Mouse (Mus musculus) layer of hippocampus, adult 18-20 months (tissue): Measurements from ENCODE around the gene Ntm. TPM values are rescaled to one million over a fixed set of nuclear protein-coding genes. Genes with fewer than 3 reads are reported as not detected.

ENCODE experiments used
- DNase-seq, 2 experiments: peaks; one replicate each; pipeline ENCODE4 v3.0.0; 2022; ENCODE audit warnings: low spot score in 2 of 2
- total RNA-seq, 2 experiments: library from RNA; stranded (reverse); gene quantifications; 2 replicates each; pipeline ENCODE4 v1.2.3; 2021

Gene Ntm
- total RNA-seq, 2 experiments from 2014 or later = 146 to 152 TPM

DNA sequence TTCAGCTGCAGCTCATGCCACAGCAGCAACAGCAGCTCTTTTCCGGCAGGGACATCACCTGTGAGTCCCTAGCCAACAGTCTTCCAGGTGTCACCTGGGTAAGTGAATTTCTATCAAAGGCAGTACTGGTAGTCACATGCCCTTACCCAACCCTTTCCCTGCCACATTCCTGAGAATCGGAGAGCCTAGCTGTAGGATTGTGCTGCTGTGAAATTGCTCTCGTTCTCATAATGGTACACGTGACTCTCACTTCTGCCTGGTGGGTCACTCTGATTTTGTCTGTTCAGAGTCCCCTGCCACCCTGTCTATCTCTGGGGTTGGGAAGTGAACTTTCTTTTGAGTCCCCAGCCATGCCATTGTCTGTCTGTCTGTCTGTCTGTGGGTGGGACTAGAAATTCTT lies 697.8 kb downstream of the Ntm start:
- DNase-seq = no peak

DNA sequence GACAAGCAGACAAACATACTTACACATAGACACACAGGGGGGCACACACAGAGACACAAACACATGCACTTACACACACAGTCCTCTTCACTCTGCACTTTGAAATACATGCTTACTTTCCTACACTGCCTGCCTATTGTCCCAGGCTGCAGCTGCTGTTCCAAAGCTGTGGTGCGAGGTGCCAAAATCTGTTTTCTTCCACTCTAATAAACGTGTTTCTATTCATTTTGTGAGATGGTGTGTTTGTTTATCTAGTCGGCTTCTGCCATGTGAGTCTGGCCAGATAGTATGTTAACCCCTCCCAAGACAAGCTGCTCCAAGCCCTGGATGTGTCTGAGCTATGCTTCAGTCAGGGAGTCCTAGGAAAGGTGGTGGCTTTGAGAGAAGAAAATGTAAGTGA lies 700.1 kb downstream of the Ntm start:
- DNase-seq = peak in 1 of 2 experiments; percentile 15

DNA sequence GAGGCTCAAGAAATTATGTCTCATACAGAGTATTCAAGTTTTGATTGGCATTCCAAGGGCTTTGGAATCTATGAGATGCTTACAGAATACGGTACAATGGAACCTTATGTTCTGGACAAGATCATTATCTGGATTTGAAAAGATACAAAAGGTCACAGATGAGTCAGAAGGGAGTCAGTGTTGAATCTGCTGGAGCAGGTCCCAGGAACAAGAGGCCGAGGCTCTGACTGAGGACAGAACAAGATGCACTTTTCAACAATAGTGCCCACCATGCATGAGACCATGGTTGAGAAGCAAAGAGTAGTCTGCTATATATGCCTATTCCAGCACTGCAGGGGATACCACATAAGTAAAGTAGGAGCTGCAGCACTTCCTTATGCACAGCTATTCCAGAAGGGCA lies 710.1 kb downstream of the Ntm start:
- DNase-seq = no peak

DNA sequence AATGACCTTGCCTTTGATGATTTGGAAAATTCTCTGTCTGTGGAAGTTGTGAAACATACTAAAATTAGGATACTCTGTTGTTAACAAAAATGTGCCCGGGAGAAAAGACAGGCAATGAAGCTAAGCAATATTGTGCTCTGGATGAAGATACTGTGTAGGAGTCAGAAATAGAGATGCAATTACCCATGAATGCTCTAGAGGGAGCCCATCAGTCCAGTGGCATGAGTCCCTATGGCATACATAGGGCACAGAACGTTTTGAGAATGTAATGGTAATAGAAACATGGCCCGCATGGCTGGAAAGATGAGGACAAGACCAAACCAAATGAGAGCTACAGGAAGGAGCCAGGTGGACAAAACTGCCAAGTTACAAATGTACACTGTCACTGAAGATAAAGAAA lies 712.1 kb downstream of the Ntm start:
- no peak for DNase-seq

DNA sequence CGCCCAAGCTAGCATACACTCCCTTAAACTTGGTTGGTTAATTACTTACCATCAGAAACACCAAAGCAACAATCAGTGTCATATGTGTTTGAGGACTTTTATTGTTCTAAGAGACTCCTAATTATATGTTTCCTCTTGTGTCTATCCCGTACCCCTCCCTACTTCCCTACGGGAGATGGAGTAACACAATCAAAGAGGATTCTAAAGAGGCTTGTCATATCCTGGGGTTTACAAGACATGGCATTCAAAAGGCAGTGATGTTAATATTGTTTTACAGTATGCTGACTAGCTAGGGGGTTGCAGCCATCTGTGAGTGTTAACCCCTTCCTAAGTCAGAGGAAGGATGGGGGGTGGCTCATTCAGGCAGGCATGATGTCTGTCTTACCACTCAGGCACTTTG lies 715.1 kb downstream of the Ntm start:
- no peak for DNase-seq

DNA sequence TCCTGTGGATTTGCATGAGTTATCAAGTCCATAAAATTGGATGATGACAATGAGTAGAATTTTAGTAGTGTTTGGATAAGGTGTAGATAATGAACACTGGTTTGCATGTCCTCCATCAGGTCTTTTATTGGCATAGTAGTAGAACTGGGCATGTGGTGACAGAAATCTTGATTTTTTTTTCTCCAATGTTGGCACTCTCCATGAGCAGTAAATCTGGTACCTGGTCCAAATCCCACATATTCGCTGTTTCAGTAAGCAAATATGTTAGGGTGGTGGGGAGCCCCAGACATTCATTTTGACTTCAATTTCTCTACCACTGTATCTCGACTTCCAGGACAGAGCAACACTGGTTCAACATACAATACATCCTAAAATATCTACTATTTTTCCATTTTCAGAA lies 718.9 kb downstream of the Ntm start:
- DNase-seq = no peak

DNA sequence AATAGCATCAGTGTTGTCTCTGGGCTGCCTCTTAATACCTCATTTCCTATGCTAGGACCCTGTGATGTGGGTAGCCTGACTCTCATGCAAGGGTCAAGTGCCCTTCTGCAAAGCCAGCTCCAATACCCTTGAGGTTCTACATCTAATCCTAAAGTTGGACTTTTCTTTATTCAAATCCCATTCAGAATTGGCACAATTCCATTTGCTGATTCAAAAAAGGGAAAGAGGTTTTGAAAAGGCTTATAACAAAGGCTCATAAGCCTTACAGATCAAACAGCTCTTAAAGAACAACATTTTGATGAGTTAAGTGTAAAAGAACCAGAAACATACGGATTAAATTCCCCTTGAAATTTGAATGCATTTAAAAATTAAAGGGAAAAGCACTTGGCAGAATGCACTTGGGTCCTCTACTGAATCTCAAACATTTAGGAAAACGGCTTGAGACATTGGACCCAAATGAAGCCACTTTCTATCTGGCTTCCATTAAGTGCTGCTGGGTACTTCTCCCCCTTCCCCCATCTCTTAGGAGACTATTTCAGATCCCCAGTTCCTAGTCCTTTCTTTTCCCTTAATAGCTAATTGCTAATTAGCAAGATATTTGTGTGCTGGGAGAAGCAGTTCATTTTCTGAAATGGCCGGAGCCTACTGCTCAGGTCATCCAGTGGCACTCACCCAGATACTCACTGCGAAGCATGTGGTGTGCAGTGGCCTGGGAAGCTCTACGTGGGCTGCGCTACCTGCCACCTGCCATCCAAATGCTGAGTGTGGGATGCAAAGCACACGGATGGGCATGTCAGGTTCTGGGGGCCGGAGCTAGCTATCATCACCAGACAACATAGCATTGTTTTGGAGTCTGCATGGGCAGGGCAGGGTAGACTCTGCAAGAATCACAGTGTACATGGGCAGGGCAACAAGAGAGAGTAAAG lies 720.2 kb downstream of the Ntm start:
- DNase-seq = no peak

DNA sequence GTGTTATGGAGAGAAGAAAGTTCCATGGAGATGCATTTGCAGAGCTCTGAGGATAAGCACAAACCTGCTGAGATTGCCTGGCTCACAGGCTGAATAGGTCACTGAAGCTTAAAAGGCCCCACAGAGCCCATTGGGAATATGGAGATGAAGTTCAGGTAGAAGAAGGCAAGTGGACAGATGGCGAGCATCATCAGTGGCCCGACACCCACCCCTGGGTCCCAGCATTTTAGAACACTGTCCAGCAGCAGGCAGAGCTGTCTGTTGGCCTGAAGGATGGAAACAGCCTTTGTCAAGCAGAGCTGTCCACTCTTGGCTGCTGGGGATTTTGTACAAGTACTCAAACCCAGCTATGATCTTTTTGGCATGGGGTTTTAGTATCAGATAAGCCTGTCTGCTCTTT lies 722.1 kb downstream of the Ntm start:
- DNase-seq = no peak

DNA sequence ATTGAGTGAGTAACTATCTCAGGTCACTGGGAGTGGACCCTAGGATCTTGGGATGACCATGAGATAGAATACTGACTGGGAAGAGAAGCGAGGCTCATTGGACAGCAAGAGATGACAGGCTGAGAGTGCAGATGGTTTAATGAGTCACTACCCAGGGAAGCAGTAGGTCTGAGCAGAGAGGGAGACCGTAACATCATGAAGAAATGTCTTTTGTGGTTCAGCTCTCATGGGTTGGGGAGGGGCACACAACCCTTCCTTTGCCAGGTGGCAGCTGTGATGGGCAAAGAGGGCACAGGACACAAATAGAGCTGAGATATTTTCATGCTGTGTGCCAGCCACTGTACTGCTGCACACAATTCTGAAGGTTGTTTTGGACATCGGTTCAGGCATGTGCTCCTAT lies 724.0 kb downstream of the Ntm start:
- DNase-seq = no peak

DNA sequence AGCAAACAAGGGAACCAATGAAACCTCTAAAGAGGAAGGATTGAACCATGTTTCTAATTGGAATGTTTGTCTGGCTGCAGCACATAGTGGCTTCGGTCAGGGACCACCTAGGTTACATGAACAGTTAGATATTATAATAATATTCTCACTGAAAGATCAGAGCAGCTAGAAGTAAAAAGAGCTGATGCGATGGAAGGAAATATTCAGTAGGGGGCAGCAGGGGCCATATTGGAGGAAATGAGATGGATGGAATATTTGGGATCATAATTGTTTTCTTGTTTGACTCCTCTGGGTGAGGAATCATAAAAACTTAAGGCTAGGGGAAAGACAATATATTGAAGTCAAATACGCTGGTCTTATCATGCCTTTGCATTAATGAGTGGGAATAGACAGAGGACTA lies 726.2 kb downstream of the Ntm start:
- DNase-seq = peak in 1 of 2 experiments; percentile 25

DNA sequence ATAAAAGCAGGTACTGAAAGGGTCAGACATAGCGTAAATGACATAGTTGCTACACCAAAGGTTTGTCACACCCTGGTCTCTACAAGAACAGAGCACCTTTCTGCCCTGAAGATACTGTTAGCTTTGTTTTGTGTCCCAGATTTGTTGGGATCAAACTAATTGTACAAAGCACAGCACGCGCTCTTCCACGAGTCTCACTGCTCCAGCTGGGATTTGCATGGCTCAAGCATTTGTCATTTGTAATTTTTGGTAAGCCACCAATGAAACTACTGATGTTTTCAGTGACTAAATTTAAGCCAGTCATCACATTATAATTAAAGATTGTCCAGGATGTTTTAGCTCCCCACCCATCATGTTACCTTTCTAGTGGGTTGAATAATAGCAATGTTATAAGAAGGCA lies 735.2 kb downstream of the Ntm start:
- peak in 1 of 2 experiments; percentile 45 for DNase-seq

DNA sequence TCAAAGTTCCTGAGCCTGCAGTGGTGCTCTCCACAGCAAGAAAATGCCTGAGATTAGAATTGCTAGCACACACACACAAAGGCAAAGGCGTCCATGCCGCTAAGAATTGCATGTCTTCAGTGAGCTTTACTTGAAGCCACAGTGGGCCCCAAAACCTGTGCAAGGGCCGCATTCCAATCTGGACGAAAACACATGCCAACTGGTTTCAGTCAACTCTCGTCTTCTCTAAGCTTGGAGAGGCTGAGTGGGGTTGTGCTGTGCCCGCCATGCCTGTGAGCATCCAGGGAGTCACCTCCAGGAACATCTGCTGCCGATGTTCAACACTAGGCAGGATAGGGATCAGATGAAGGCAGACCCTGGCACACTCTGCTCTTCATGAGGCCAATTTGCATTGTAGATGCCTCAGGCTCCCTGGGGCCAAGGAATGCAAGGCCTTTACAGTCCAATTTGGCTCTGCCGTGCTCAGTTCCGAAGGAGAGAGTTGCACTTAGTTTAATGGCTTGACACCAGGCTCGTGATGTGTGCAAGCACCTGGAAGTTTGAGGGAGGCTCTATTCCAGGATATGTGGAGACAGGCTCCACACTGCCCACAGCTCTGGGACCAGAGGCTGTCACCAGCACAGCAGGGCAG lies 739.9 kb downstream of the Ntm start:
- no peak for DNase-seq

DNA sequence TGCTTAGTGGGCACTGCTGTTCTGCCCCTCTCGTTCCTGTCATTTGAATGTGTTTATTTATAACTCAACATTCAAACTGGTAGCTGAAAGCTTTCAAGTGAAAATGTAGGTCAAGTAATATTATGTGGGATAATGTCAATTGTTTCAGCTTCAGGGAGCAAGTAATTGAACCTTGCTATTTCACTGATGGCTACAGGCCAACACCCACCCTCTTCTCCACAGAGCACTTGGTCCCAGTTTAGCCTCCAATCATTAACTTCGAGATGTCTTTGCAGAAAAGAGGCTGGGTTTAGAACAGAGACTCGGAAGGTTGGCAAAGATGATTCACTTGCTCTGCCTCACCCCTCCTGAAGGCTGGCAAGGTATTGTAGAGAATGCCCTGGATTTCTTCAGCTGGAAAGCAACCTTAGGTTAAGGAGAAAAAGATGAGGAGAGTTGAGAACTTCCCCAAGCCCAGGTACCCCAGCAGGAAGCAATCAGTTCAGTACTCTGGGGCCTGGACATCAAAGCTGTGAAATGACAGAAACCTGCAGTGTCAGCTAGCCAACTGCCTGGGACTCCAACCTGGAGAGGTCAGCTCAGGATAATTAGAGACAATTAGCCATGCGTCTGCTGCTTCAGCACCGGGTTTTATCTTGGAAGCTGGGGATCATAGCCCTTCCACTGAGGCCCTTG lies 741.9 kb downstream of the Ntm start:
- DNase-seq = no peak

DNA sequence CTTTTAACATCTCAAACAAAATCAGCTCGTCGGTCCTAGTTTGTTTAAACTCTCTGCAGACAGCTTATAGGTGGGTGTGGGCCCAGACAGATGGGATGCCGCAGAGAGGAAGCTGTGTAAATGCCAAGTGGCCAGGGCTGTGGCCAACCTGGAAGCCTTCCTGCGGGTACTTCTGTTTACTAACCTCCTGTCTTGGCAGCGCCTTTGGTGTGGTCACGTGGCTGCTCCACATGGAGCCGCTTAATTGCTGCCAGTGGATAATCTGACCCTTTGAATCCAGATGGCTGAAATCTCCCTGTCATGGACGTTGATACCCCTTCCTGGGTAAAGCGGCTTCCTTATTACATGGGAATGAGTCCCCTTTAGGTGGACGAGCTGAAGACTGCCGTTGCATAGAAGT lies 742.4 kb downstream of the Ntm start:
- no peak for DNase-seq

DNA sequence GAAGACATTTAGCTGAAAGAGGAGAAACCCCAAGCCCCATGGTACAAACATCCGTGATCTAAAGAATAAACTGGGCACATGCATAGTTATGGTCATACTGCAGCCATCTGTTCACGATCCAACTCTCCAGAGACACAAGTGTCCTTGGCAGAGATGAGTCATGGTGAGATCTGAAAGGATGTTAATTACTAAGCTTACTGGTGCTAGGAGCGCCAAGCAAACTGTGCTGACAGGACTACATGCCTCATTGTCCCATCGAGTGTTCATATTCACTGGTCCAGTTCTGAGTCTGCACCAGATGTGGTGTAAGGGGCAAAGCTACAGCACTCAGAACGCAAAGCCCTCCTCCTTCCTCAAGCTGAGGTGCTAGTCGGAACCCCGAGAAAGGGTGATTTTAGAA lies 745.0 kb downstream of the Ntm start:
- no peak for DNase-seq

DNA sequence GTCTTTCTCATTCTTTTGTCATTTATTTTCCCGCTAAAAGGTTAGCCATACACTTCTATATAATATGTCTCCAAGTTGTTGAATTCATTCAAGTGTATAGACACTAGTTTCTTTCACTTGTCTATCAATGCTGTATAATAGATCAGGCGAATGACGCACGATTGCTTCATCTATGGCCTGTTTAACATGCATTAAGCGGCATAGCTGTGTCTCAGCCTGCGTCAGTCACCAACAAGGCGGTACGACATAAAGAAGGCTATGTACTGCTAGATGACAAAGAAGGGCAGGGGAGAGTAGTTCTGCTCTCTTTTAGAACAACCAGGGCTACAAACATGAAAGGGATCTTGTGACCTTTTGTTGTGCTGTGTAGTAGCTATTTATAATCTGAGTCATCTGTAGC lies 746.4 kb downstream of the Ntm start:
- no peak for DNase-seq

DNA sequence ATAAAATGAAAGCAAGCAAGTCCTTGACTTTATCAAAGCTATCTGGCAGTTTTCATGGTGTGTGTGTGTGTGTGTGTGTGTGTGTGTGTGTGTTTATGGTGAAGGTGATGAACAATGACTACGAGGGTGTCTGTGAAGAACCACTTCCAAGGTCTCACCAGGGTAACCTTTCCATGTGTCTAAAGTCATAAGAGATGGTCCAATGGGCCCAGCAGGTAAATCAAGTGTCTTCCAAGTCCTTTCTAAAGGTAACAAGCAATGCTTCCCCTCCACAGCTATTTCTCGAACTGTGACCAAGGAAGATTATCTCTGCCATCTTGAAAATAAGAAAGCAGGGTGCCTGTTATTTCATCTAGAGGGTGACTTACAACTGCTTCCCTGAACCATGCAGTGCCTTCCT lies 747.1 kb downstream of the Ntm start:
- DNase-seq = no peak

DNA sequence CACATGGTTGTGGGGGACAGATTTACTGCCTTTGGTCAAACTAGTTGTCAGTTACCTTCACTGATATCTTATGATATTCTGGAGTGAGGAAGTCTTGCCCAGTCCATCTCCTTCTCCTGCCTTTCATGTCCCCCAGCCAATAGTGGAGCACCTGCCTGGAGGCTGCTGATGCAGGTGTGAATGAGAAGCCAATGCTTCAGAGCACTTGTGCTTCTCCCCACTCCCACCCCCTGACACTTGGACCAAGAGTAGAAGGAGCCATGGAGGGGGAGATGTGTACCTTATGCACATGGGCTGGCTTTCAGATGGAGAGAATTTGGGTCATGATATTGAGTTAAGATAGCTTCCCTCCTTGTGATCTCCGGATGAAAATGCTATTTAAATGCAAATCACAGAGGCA lies 747.7 kb downstream of the Ntm start:
- no peak for DNase-seq

DNA sequence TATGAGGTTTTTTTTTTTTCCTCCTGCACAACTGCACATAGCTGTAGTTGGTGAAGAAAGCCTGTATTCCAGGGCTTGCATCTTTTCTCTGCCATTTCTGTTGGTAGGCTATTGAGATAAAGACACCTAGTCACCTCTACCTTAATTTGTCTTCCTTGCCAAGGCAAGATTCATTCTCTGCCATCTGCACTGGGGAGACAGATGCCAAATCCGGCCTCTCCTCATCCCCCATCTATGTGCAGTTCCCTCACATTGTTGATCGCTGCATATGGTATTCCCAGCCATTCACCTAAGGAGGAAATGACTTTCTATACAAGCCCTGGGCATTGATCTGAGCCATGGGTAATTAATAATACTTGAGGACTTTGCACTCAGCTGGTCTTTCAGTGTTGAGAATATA lies 753.7 kb downstream of the Ntm start:
- DNase-seq = no peak

DNA sequence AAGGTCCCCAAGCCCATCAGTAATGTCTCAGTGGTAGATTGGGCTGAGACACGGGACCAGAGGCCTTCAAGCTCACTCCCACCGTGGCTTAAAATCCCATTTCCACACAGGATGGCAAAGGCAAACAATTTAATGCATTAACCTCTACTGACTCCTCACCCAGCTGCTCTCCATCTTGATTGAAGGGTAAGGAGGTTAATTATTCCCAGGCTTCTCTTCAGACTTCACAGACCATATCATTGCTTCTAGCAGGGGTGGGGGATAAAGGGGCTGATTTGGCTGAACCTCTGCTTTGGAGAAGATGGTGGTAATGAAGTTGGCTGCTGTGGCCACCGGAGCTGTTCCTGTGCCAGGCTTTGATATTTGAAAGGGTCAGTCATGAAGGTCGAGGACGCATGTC lies 754.8 kb downstream of the Ntm start:
- DNase-seq = no peak

DNA sequence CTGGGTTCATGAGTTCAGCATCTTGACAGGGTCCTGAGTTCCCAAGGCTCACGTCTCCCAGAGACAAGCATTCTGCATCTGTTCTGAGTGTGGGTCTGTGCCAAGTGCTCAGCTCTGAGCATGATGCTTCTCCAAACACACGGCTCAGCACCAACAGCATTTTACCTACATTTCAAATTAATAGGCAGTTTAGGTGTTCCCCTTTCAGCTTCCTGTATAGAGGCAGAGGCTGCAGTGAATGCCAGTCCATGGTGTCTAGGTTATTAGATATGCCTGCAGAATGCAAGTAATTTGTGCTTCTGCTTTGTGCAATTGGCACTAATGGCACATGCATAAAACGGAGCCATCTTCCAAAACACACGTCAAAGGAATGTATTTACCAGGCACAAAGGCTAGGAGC lies 757.3 kb downstream of the Ntm start:
- no peak for DNase-seq

DNA sequence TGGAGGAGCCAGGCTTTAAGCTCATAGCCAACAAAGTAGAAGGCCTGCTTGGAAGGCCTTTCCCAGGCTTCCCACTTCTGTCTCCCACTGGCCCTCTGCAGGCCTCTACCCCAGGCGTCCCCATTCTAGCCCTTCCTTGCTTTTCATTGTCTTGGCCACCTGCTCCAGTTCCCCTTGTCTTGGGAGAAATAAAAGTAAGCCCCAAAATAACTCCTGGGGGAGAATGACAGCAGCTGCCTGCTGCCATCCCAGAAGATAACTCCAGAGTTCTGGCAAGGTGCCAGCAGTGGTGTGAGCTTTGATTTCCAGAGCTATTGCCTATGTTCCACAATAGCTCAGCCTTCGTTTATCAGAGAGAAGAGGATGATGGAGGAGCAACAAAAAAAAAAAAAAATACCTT lies 760.7 kb downstream of the Ntm start:
- DNase-seq = peak in 1 of 2 experiments; percentile 30
